Mouse (Mus musculus): ENCODE measurements around the gene Prss36. TPM values are rescaled to one million over a fixed set of nuclear protein-coding genes. Genes with fewer than 3 reads are reported as not detected.

The Prss36 gene
- polyA plus RNA-seq, 1 experiment from 2014 or later: 14.9 TPM

- Histone ChIP-seq H3K4me3 (ENCODE audit: low read length) (peak overlapping the region; percentile 85), H3K4me2 (ENCODE audit: low read length) (peak overlapping the region; percentile 93), H3K27ac (ENCODE audit: low read depth, low read length) (peak overlapping the region; percentile 90), H3K9ac (ENCODE audit: low read depth, low read length) (peak overlapping the region; percentile 93), H3K4me1 (ENCODE audit: control insufficient read depth, insufficient read depth, low read depth, low read length) (peaks cover 12% of the 10 kb centered on the region), H3K36me3 (ENCODE audit: control insufficient read depth, insufficient read depth, low read length) (no peaks in the 10 kb centered on the region), H3K27me3 (replicated peaks; ENCODE audit: control insufficient read depth, insufficient read depth, low read length) (no peaks in the 10 kb centered on the region; the same call in 1 of the 2 replicates), H3K9me3 (ENCODE audit: control insufficient read depth, low read length) (no peaks in the 10 kb centered on the region)
- under 1% methylated on average over 34 of the region's 38 CpGs for WGBS
- peak; percentile 83 for ATAC-seq
These were observed 10.8 kb downstream of the Prss36 start for GRCm38 (mm10) chr7:127935748-127936159.

DNA sequence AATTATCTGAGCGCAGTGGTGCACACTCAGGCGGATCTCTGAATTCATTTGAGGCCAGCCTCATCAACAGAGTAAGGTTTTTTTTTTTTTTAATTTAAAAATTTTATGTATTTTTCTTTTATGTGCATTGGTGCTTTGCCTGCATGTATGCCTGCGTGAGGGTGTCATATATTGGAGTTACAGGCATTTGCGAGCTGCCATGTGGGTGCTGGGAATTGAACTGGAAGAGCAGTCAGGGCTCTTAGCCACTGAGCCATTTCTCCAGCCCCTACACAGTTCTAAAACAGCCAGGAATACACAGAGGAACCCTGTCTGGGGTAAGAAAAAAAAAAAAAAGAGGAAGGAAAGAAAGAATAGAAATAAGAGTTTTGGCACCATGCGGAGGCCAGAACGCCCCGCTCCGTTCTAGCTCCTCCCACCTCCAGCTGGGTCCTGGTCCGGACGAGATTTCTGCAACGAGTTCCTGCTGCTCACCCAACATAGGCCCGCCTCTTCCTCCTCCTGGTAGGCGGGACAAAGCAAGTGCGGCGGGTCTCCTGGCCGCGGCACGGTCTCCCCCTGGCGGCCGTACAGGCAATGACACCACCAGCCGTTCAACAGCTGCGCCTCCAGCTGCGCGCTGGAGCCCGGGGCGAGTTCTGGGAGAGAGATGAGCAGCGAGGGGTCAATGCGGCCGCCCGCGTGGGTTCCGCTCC lies 11.3 kb downstream of the Prss36 start:
- Histone ChIP-seq H3K9me3 (ENCODE audit: control insufficient read depth, low read length) (no peaks in the 10 kb centered on the region), H3K4me3 (ENCODE audit: low read length) (peak overlapping the region; percentile 85), H3K4me1 (ENCODE audit: control insufficient read depth, insufficient read depth, low read depth, low read length) (peaks cover 12% of the 10 kb centered on the region), H3K36me3 (ENCODE audit: control insufficient read depth, insufficient read depth, low read length) (no peaks in the 10 kb centered on the region), H3K27me3 (replicated peaks; ENCODE audit: control insufficient read depth, insufficient read depth, low read length) (peaks cover 4% of the 10 kb centered on the region), H3K9ac (ENCODE audit: low read depth, low read length) (peak overlapping the region; percentile 93), H3K27ac (ENCODE audit: low read depth, low read length) (peak overlapping the region; percentile 90), H3K4me2 (ENCODE audit: low read length) (peak overlapping the region; percentile 93)
- 6% methylated on average over 31 of the region's 32 CpGs for WGBS
- ATAC-seq: peak; percentile 96

DNA sequence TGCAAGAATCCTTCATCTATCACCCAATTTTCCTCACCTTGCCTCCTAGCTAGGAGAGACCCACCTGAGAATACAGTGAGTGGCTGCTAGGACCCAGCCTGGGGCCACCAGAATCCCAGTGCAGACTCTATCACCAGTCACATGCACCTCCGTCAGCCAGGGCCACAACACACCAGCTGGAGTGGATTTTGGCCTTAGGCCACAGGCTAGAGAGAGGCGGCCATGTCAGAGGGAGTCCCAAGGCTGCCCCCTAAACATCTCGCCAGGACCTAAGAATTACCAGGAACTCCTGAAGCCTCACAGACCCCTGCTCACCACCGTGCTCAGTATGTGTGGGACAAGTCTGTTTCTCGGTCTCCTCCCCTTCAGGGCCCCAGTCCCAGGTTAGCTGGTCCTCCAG lies 12.4 kb downstream of the Prss36 start:
- Histone ChIP-seq H3K4me1 (ENCODE audit: control insufficient read depth, insufficient read depth, low read depth, low read length) (peaks cover 12% of the 10 kb centered on the region), H3K27me3 (replicated peaks; ENCODE audit: control insufficient read depth, insufficient read depth, low read length) (peaks cover 6% of the 10 kb centered on the region), H3K36me3 (ENCODE audit: control insufficient read depth, insufficient read depth, low read length) (no peaks in the 10 kb centered on the region), H3K9me3 (ENCODE audit: control insufficient read depth, low read length) (no peaks in the 10 kb centered on the region), H3K4me2 (ENCODE audit: low read length) (no peak overlapping the region), H3K27ac (ENCODE audit: low read depth, low read length) (no peak overlapping the region), H3K9ac (ENCODE audit: low read depth, low read length) (no peak overlapping the region), H3K4me3 (ENCODE audit: low read length) (no peak overlapping the region)
- 90% methylated on average over 5 of the region's 5 CpGs for WGBS
- ATAC-seq: no peak

DNA sequence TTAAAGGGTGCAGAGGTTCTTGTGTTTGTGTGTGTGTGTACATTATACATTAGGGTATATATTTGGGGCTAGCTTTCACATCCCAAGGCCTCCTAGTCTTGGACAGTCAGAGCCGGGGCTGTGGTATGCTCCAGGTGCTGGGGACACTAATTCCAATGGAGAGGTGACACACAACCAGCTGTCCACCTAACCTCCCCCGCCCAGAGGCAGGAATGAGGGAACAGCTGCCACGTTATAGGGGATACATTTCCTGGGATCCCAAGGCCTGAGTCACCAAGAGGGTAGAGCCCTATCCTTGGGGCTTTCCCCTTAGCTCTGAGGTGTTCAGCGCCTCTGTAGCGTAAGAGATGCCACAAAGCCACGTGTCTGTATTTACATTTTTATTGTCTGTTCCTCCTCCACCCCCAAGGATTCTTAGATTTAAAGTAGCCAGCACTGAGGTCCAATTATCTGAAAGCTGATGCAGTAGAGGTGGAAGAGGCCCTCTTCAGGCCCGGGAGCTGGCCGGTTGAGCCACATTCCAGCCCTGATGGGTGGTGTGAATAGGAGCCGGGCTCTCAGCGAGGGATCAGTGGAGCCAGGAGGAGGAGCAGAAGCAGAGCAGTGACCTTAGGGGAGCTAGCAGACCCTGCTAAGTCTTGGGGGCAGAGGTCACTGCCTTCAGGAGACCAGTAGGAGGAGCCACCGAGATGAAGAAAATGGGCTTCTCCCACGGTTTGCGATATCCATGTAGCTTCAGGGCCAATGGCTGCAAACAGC lies 14.1 kb downstream of the Prss36 start:
- Histone ChIP-seq H3K36me3 (ENCODE audit: control insufficient read depth, insufficient read depth, low read length) (no peaks in the 10 kb centered on the region), H3K27ac (ENCODE audit: low read depth, low read length) (no peak overlapping the region), H3K9me3 (ENCODE audit: control insufficient read depth, low read length) (no peaks in the 10 kb centered on the region), H3K4me2 (ENCODE audit: low read length) (no peak overlapping the region), H3K4me3 (ENCODE audit: low read length) (no peak overlapping the region), H3K27me3 (replicated peaks; ENCODE audit: control insufficient read depth, insufficient read depth, low read length) (peaks cover 10% of the 10 kb centered on the region), H3K4me1 (ENCODE audit: control insufficient read depth, insufficient read depth, low read depth, low read length) (peaks cover 12% of the 10 kb centered on the region), H3K9ac (ENCODE audit: low read depth, low read length) (no peak overlapping the region)
- WGBS: 21% methylated on average over 13 of the region's 13 CpGs
- ATAC-seq: no peak

GRCm38 (mm10) chr7:127931351-127932135 lies 15.0 kb downstream of the Prss36 start:
- Histone ChIP-seq H3K4me2 (ENCODE audit: low read length) (no peak overlapping the region), H3K9me3 (ENCODE audit: control insufficient read depth, low read length) (no peaks in the 10 kb centered on the region), H3K9ac (ENCODE audit: low read depth, low read length) (no peak overlapping the region), H3K4me1 (ENCODE audit: control insufficient read depth, insufficient read depth, low read depth, low read length) (peaks cover 11% of the 10 kb centered on the region), H3K27ac (ENCODE audit: low read depth, low read length) (no peak overlapping the region), H3K36me3 (ENCODE audit: control insufficient read depth, insufficient read depth, low read length) (no peaks in the 10 kb centered on the region), H3K27me3 (replicated peaks; ENCODE audit: control insufficient read depth, insufficient read depth, low read length) (peaks cover 10% of the 10 kb centered on the region), H3K4me3 (ENCODE audit: low read length) (no peak overlapping the region)
- ATAC-seq: no peak
- WGBS: 42% methylated on average over 13 of the region's 13 CpGs

DNA sequence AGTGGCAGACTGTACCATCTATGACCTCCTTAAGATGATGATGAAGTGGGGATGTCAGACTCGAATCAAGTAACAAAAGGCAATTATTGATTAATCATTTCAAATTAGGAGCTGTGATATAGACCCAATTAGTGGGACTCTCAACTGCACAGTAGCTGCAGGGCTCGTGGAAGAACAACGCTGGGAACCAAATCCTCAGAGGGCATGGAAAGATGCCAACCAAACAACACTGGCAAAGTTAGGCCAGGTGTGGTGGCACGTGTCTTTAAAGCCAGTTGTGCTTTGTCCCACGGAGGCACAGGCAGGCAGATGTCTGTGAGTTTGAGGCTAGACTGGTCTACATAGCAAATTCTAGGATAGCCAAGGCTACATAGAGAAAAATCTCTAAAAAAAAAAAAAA lies 15.9 kb downstream of the Prss36 start:
- Histone ChIP-seq H3K4me2 (ENCODE audit: low read length) (no peak overlapping the region), H3K4me3 (ENCODE audit: low read length) (no peak overlapping the region), H3K9ac (ENCODE audit: low read depth, low read length) (no peak overlapping the region), H3K9me3 (ENCODE audit: control insufficient read depth, low read length) (no peaks in the 10 kb centered on the region), H3K4me1 (ENCODE audit: control insufficient read depth, insufficient read depth, low read depth, low read length) (peaks cover 6% of the 10 kb centered on the region), H3K27ac (ENCODE audit: low read depth, low read length) (no peak overlapping the region), H3K36me3 (ENCODE audit: control insufficient read depth, insufficient read depth, low read length) (no peaks in the 10 kb centered on the region), H3K27me3 (replicated peaks; ENCODE audit: control insufficient read depth, insufficient read depth, low read length) (peaks cover 10% of the 10 kb centered on the region)
- WGBS: 77% methylated on average over 5 of the region's 5 CpGs
- no peak for ATAC-seq

DNA sequence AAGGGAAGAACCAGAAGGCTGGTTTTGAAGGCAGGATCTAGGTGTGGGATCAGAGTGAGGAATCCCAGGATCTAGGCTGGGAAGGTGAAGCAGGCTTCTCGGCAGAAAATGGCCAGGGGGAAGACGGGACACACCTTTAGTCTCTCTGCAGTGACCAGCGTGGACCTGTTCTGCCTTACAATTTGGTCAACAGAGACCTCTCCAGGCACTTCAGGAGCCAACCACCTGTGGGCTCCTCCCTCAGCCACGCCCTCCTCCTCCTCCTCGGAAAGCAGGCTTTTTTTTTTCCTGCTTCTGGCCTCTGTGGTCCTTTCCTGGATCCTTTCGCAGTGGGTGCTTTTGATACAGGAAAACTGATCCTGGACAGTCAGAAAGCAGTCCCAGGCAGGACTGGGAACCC lies 16.6 kb downstream of the Prss36 start, which contains the start of gene Prss8:
Gene Prss8 (minus strand): TSS at position 182 of the 400 bp plus-strand sequence.
- Histone ChIP-seq H3K36me3 (ENCODE audit: control insufficient read depth, insufficient read depth, low read length) (peaks cover under 1% of the 10 kb centered on the region; the same call in 1 of the 2 replicates), H3K9me3 (ENCODE audit: control insufficient read depth, low read length) (no peaks in the 10 kb centered on the region), H3K27ac (ENCODE audit: low read depth, low read length) (no peak within 1 kb of the TSS), H3K27me3 (replicated peaks; ENCODE audit: control insufficient read depth, insufficient read depth, low read length) (peaks cover 10% of the 10 kb centered on the region), H3K4me1 (ENCODE audit: control insufficient read depth, insufficient read depth, low read depth, low read length) (peaks cover 6% of the 10 kb centered on the region), H3K9ac (ENCODE audit: low read depth, low read length) (no peak within 1 kb of the TSS; the same call in 1 of the 2 replicates), H3K4me2 (ENCODE audit: low read length) (0 out of 2 replicates have a peak within 1 kb of the TSS, but pooled peaks have one; percentile 6), H3K4me3 (ENCODE audit: low read length) (no peak within 1 kb of the TSS)
- ATAC-seq: no peak
- 17% methylated on average over 6 of the region's 6 CpGs for WGBS

DNA sequence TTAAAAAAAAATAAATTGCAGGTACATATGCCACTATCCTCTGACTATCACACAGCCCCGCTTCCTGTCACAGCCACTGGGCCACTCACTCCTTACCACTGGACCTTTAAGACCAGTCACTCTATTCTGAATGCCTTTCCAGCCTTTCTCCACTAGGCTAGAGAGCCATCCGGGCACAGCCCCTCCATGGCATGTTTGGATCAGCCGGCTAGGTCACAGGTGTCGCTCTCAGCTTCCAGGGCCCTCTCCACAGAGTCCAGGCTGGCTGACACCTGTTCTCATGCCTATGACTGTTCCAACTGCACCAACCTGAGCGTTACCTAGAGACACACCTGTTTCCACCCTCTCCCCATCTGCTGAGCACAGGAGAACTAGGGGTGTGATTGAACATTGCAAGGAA lies 17.9 kb downstream of the Prss36 start:
- WGBS: 55% methylated on average over 5 of the region's 5 CpGs
- ATAC-seq: no peak
- peaks cover 10% of the 10 kb centered on the region for H3K27me3 ChIP-seq (replicated peaks; ENCODE audit: control insufficient read depth, insufficient read depth, low read length)

GRCm38 (mm10) chr7:127927726-127928125 lies 18.8 kb downstream of the Prss36 start:
- H3K4me3 ChIP-seq (ENCODE audit: low read length): no peak overlapping the region
- H3K27me3 ChIP-seq (replicated peaks; ENCODE audit: control insufficient read depth, insufficient read depth, low read length): peaks cover 10% of the 10 kb centered on the region
- H3K9ac ChIP-seq (ENCODE audit: low read depth, low read length): no peak overlapping the region
- no peak overlapping the region for H3K4me2 ChIP-seq (ENCODE audit: low read length)
- H3K9me3 ChIP-seq (ENCODE audit: control insufficient read depth, low read length): no peaks in the 10 kb centered on the region
- no peak overlapping the region for H3K27ac ChIP-seq (ENCODE audit: low read depth, low read length)
- H3K4me1 ChIP-seq (ENCODE audit: control insufficient read depth, insufficient read depth, low read depth, low read length): no peaks in the 10 kb centered on the region
- no peak for ATAC-seq
- H3K36me3 ChIP-seq (ENCODE audit: control insufficient read depth, insufficient read depth, low read length): peaks cover 4% of the 10 kb centered on the region
- WGBS: 83% methylated on average over 11 of the region's 11 CpGs

More for the DNA sequence above, 17.9 kb downstream of the Prss36 start:
- H3K27ac ChIP-seq (ENCODE audit: low read depth, low read length): no peak overlapping the region
- no peaks in the 10 kb centered on the region for H3K9me3 ChIP-seq (ENCODE audit: control insufficient read depth, low read length)
- H3K4me2 ChIP-seq (ENCODE audit: low read length): no peak overlapping the region
- H3K4me3 ChIP-seq (ENCODE audit: low read length): no peak overlapping the region
- no peak overlapping the region for H3K9ac ChIP-seq (ENCODE audit: low read depth, low read length)
- no peaks in the 10 kb centered on the region for H3K4me1 ChIP-seq (ENCODE audit: control insufficient read depth, insufficient read depth, low read depth, low read length)
- peaks cover 4% of the 10 kb centered on the region for H3K36me3 ChIP-seq (ENCODE audit: control insufficient read depth, insufficient read depth, low read length)
